Mouse (Mus musculus) mouse embryonic stem cell (cell line): Measurements from ENCODE around the gene Epha4.

Source experiments
- in situ Hi-C, 2 experiments: fragments of 300-500 bp; cut with MboI; formaldehyde crosslinking; loops; 1 replicate in 1 of 2; 3 replicates in 1 of 2; pipeline ENCODE4 v1.14.3; 2019 to 2020; ENCODE audit warnings: low sequenced_read_pairs in 2 of 2, low pct_unique_long_range_greater_than_20kb in 1 of 2, mixed read lengths in 1 of 2; ENCODE audit not compliant: unreplicated experiment in 1 of 2

The Epha4 gene

DNA sequence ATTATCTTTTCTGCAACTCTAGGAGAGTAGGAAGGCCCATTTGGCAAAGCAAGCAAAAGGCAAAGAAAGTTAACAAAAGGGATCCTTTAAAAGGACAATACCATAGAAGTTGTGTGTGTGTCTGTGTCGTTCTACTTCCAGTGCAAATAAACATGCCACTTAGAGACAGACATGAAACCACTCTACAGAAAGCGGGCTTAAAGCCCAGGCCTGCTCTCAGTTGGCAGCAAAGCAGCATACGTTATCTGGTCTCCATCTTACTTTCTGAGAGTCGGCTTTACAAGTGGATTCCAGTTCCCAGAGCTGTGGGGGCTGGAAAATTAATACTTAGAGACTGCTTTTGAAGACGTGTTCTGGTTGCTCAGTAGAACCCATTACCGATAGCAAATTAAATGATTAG is 87.9 kb downstream of the Epha4 start:
- in situ Hi-C loops = no loop called here

- in situ Hi-C loops = no loop called here
Measured at GRCm38 (mm10) chr1:77425171-77425570, 89.7 kb downstream of the Epha4 start.

GRCm38 (mm10) chr1:77421081-77421480 is 93.8 kb downstream of the Epha4 start:
- in situ Hi-C loops = no loop called here

GRCm38 (mm10) chr1:77420348-77420747 is 94.5 kb downstream of the Epha4 start:
- in situ Hi-C loops = no loop called here

DNA sequence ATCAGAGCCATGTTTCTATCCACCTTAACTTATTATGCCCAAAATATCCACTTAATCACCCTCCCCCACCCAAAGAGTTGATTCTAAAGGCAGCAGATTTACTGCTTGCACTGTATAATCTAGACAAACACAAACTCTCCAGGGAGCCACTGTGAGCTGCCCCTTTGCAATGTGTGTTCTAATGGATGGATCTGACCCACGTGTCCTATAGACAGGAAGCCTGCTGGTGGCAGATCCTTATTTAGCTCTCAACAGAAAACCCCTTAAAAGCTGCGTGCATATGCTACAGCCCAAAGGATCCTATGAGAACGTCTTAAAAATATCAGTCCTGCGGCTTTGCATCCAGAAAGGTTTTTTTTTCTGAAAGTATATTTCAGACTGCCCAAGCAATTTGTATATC is 98.0 kb downstream of the Epha4 start:
- in situ Hi-C loops = no loop called here

DNA sequence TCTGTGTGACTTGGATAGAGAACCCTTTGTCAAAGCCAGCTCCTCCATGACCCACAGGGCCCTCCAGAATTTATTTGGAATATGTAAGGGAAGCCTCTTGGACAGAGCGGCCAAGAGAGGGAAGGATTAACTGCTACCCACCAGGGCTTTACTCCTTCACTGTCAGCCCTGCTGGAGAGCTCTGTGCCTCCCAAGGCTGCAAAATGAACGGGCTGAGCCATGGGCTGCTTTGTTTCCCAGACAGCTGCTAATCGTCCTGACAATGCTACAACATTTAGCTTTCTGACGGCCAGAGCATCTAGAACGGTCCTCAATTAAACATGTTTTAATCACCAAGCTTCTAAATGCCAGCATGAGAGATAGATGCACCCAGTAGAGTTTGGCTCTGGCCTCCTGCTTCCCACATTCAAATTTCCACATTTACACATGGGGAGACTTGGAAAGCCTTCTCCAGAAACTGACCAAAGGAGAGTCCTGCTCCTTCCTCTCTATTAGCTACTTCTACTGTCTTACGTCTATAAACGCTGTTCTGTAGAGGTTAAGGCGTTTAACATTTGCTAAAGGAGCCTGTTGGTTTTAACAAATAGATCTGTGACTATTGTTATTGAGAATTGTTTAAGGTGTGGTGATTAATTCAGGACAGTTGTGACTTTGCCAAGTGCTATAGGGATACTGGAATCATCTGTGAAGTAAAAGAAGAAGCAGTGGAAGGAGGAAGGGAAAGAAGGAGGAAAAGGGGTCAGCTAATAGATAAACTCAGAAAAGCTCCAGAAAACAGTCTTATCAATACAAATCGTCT is 101.8 kb downstream of the Epha4 start:
- in situ Hi-C loops = no loop called here

GRCm38 (mm10) chr1:77412285-77412684 is 102.6 kb downstream of the Epha4 start:
- in situ Hi-C loops = no loop called here

DNA sequence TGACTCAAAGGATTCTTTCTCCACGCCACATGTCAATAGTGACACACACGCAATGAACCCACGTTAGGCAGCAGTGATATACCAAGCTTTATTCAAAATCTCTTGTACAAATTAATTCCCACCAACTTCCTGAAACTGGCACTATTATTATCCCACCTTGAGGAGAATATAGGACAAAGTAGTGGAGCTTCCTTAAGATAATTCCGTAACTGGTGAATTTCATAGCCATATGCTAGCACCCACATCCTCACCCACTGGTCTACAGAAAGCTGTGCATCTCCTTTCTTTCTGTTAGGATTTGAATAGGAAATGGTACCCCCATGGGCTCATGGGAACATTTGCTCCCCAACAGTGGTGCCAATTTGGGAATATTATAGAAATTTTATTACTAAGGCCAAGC is 103.7 kb downstream of the Epha4 start:
- in situ Hi-C loops = no loop called here

DNA sequence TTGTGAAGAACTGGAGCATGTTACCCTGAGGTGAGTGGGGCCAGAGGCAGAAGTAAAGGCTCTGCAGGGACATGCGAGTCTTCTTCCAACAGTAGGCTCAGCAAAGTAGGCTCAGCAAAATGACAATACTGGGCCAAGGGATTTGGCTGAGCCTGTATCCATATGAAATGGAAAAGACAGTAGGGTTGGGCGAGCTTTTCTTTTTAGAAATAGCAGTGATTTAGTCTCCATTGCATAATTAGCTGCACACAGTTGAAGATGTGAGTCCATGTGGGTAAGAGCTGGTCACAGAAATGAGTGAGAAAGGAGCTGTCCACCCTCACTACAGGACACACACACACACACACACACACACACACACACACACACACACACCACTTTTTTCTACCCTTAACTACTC is 104.2 kb downstream of the Epha4 start:
- in situ Hi-C loops = no loop called here

DNA sequence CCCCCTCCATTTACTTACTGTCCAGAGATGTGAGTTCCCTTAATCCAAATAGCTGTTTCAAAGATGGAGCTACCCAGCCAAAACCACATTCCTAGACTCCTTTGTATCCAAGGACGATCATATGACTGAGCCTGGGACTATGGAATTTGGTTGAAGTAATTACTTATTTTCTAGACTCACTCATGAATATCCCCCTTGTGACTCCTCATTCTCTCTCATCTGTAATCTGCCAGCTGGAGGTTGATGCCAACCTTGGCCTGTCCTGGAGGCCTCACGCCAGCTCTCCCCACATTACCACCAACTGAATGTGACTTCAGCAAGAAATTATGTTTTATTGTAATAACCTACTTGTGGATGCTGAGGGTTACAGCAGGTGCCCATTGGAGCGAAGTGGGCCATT is 104.7 kb downstream of the Epha4 start:
- in situ Hi-C loops = no loop called here

- in situ Hi-C loops = no loop called here
Measured at GRCm38 (mm10) chr1:77409509-77409908, 105.4 kb downstream of the Epha4 start.

- in situ Hi-C loops = no loop called here
Measured at GRCm38 (mm10) chr1:77407417-77407816, 107.5 kb downstream of the Epha4 start.

- in situ Hi-C loops = no loop called here
Measured at GRCm38 (mm10) chr1:77406631-77407030, 108.3 kb downstream of the Epha4 start.

GRCm38 (mm10) chr1:77404537-77404936 is 110.4 kb downstream of the Epha4 start:
- in situ Hi-C loops = no loop called here

- in situ Hi-C loops = no loop called here
Measured at GRCm38 (mm10) chr1:77402942-77403341, 111.9 kb downstream of the Epha4 start.

GRCm38 (mm10) chr1:77401465-77401864 is 113.4 kb downstream of the Epha4 start:
- in situ Hi-C loops = no loop called here

- in situ Hi-C loops = no loop called here
Measured at GRCm38 (mm10) chr1:77391590-77391989, 123.3 kb downstream of the Epha4 start.

GRCm38 (mm10) chr1:77389069-77389468 is 125.8 kb downstream of the Epha4 start:
- in situ Hi-C loops = no loop called here

- in situ Hi-C loops = no loop called here
Measured at GRCm38 (mm10) chr1:77388556-77388955, 126.3 kb downstream of the Epha4 start.

DNA sequence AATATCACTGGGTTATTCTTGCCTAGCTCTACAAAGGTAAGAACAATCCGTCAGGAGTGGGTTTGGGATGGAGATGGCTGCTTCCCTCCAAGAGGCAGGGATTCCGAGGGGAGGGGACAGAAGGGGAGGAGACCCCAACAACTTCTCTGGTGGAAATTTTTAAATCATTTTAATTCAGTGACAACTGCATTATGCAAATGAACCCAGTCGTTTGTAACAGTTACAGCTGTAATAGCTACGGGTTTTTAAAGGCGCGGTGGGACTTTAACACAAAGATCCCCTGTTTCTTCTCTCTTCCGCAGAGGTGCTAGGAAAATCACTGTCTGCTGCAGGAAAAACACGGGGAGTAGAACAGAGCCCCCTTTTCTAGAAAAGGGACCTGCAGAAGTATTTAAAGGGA is 129.3 kb downstream of the Epha4 start:
- in situ Hi-C loops = no loop called here

DNA sequence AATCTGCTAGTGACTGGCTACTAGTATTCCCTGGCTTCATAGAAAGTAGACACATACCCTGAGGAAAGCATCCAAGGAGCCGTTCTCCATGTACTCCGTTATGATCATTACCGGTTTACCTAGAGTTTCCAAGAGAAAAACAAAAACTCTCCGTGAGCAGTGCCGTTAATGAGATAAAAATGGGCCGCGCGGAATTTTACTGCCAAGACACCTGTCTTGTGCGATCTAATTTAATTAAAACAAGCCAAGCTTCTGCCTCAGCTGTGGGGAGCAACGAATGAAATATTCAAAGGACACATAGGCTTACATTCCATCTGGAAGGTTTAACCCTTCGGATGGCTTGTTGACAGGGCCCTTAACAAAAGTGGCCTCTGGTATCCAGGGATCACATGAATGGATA is 131.4 kb downstream of the Epha4 start:
- in situ Hi-C loops = no loop called here
